Mouse (Mus musculus): ENCODE data around the gene Znhit6. TPM values are rescaled to one million over a fixed set of nuclear protein-coding genes. Genes with fewer than 3 reads are reported as not detected.

Znhit6 gene
- polyA plus RNA-seq, 1 experiment from 2014 or later, result 43.0 TPM

GRCm38 (mm10) chr3:145646009-145646408 lies 70.0 kb downstream of the Znhit6 start:
- DNase-seq (ENCODE audit: low spot score) (peak; percentile 37), ATAC-seq (ENCODE audit: low FRiP score) (peak; percentile 71)
- Histone ChIP-seq H3K36me3 (ENCODE audit: control insufficient read depth, insufficient read depth, low read length) (no peaks in the 10 kb centered on the region), H3K4me1 (replicated peaks; ENCODE audit: control insufficient read depth, insufficient read depth, low read length) (peaks cover 6% of the 10 kb centered on the region), H3K4me3 (ENCODE audit: low read depth, low read length) (no peak overlapping the region), H3K9ac (ENCODE audit: low read depth, low read length) (no peak overlapping the region), H3K4me2 (replicated peaks; ENCODE audit: low read depth, low read length) (no peak overlapping the region), H3K27me3 (ENCODE audit: control insufficient read depth, insufficient read depth, low read length) (peaks cover 9% of the 10 kb centered on the region), H3K27ac (ENCODE audit: low read depth, low read length) (no peak overlapping the region), H3K9me3 (ENCODE audit: control insufficient read depth, low read length) (no peaks in the 10 kb centered on the region)
- 31% methylated on average over 3 of the region's 3 CpGs for WGBS

GRCm38 (mm10) chr3:145646666-145647065 lies 70.7 kb downstream of the Znhit6 start:
- Histone ChIP-seq H3K9ac (ENCODE audit: low read depth, low read length) (no peak overlapping the region), H3K27ac (ENCODE audit: low read depth, low read length) (no peak overlapping the region; the same call in 1 of the 2 replicates)

DNA sequence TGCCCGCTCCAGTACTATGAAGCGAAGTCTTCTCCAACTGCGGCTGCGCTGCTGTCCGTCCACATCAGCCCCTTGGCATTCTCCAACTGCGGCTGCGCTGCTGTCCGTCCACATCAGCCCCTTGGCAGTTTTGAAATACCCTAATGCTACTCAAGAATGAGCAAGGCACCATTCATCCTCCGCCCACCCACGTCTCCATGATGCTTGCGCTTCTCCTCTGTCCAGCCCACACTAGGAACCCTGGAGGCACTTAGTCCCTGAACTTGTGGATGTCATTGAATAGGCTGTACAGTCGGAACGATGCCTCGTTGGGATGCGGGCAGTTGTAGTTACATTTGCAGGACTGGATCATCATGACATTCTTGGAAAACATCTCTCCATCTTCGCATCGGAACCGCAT lies 71.4 kb downstream of the Znhit6 start:
- ATAC-seq (ENCODE audit: low FRiP score) (no peak), DNase-seq (ENCODE audit: low spot score) (peak; percentile 36)
- H3K4me3 ChIP-seq (ENCODE audit: low read depth, low read length), result no peak overlapping the region
- peaks cover 11% of the 10 kb centered on the region for H3K4me1 ChIP-seq (replicated peaks; ENCODE audit: control insufficient read depth, insufficient read depth, low read length)
- H3K36me3 ChIP-seq (ENCODE audit: control insufficient read depth, insufficient read depth, low read length), result no peaks in the 10 kb centered on the region
- no peak overlapping the region for H3K27ac ChIP-seq (ENCODE audit: low read depth, low read length)
- H3K4me2 ChIP-seq (replicated peaks; ENCODE audit: low read depth, low read length), result peak overlapping the region; percentile 76
- no peak overlapping the region for H3K9ac ChIP-seq (ENCODE audit: low read depth, low read length)
- WGBS, result 83% methylated on average over 18 of the region's 18 CpGs
- H3K27me3 ChIP-seq (ENCODE audit: control insufficient read depth, insufficient read depth, low read length), result peaks cover 9% of the 10 kb centered on the region
- H3K9me3 ChIP-seq (ENCODE audit: control insufficient read depth, low read length), result no peaks in the 10 kb centered on the region

More at GRCm38 (mm10) chr3:145646666-145647065, 70.7 kb downstream of the Znhit6 start:
- peaks cover 9% of the 10 kb centered on the region for H3K27me3 ChIP-seq (ENCODE audit: control insufficient read depth, insufficient read depth, low read length)
- no peaks in the 10 kb centered on the region for H3K9me3 ChIP-seq (ENCODE audit: control insufficient read depth, low read length)
- no peak for ATAC-seq (ENCODE audit: low FRiP score)
- WGBS, result 65% methylated on average over 2 of the region's 2 CpGs
- no peak overlapping the region for H3K4me2 ChIP-seq (replicated peaks; ENCODE audit: low read depth, low read length)
- no peaks in the 10 kb centered on the region for H3K36me3 ChIP-seq (ENCODE audit: control insufficient read depth, insufficient read depth, low read length)
- H3K4me3 ChIP-seq (ENCODE audit: low read depth, low read length), result no peak overlapping the region
- no peak for DNase-seq (ENCODE audit: low spot score)
- H3K4me1 ChIP-seq (replicated peaks; ENCODE audit: control insufficient read depth, insufficient read depth, low read length), result peaks cover 6% of the 10 kb centered on the region

DNA sequence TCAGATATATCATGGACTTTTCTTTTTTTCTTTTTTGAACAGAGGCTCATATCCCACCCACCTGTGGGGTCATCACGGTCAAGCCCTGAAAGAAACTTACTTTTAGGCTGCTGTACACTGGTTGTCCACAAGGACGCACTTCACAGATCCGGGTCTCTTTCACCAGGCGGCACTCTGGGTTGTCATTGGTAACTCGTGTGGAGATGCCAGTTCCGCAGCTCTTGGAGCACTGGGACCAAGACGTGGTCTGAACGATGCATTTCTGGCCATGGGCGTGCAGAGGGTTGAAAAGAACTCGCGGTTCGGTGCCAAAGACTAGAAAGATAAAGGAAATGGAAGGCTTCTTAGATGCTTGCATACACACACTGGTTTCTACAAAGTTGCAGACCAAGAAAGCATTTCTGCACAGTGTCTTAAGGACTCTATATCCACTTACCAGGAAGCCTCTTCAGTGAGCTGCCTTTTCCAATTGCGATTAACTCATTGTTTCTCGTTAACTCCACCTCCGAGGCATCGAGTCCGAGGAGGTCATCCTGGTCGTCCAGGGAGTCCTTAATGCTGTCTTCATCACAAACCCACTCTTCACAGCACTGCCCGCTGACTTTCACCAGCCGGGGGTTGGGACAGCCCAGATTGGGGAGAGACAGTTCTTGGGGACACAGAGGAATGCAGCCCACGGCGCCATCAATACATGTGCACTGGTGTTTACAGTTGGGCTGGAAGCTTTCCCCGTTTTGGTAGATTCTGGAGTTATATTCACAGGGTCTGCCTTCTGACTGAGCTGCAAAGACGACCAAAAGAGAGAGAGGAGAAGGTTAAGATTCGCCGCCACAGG lies 72.3 kb downstream of the Znhit6 start:
- 19% methylated on average over 26 of the region's 26 CpGs for WGBS
- H3K9ac ChIP-seq (ENCODE audit: low read depth, low read length), result peak overlapping the region; percentile 82
- peak; percentile 70 for DNase-seq (ENCODE audit: low spot score)
- H3K4me3 ChIP-seq (ENCODE audit: low read depth, low read length), result peak overlapping the region; percentile 63
- H3K27ac ChIP-seq (ENCODE audit: low read depth, low read length), result peak overlapping the region; percentile 67; the same call in 1 of the 2 replicates
- peaks cover 18% of the 10 kb centered on the region for H3K4me1 ChIP-seq (replicated peaks; ENCODE audit: control insufficient read depth, insufficient read depth, low read length)
- peak overlapping the region; percentile 76 for H3K4me2 ChIP-seq (replicated peaks; ENCODE audit: low read depth, low read length)
- H3K36me3 ChIP-seq (ENCODE audit: control insufficient read depth, insufficient read depth, low read length), result no peaks in the 10 kb centered on the region
- no peaks in the 10 kb centered on the region for H3K9me3 ChIP-seq (ENCODE audit: control insufficient read depth, low read length)
- no peak for ATAC-seq (ENCODE audit: low FRiP score)
- peaks cover 11% of the 10 kb centered on the region for H3K27me3 ChIP-seq (ENCODE audit: control insufficient read depth, insufficient read depth, low read length)

- Histone ChIP-seq H3K4me3 (ENCODE audit: low read depth, low read length) (peak overlapping the region; percentile 63), H3K27me3 (ENCODE audit: control insufficient read depth, insufficient read depth, low read length) (peaks cover 14% of the 10 kb centered on the region), H3K9me3 (ENCODE audit: control insufficient read depth, low read length) (no peaks in the 10 kb centered on the region), H3K4me1 (replicated peaks; ENCODE audit: control insufficient read depth, insufficient read depth, low read length) (peaks cover 20% of the 10 kb centered on the region), H3K4me2 (replicated peaks; ENCODE audit: low read depth, low read length) (peak overlapping the region; percentile 76), H3K9ac (ENCODE audit: low read depth, low read length) (peak overlapping the region; percentile 82), H3K36me3 (ENCODE audit: control insufficient read depth, insufficient read depth, low read length) (no peaks in the 10 kb centered on the region), H3K27ac (ENCODE audit: low read depth, low read length) (peak overlapping the region; percentile 67)
- DNase-seq (ENCODE audit: low spot score) (peak; percentile 70), ATAC-seq (ENCODE audit: low FRiP score) (no peak)
- whole genome bisulfite sequencing, result under 1% methylated on average over 49 of the region's 49 CpGs
Measured at GRCm38 (mm10) chr3:145648991-145649851, 73.2 kb downstream of the Znhit6 start.

DNA sequence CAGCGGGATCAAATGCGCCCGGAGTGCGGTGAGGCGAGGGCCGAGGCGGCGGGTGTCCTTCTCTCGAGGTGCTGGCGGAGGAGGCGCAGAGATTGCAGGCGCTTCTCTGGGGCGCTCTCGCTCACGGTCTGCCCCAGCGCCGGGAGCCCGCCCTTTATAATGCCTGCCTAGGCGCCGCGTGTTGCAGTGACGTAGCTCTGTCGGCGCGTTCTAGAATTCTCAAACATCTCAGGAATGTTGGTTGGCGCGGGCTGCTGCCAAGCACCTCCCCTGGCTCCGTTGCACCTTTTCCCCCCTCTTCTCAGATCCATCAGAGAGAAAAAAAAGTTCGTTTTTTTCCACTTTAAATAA lies 73.8 kb downstream of the Znhit6 start, which contains the start of gene Ccn1:
Gene Ccn1 (minus strand): TSS at position 130 of the 351 bp plus-strand sequence.
- Histone ChIP-seq H3K27ac (ENCODE audit: low read depth, low read length) (peak within 1 kb of the TSS; percentile 67), H3K9me3 (ENCODE audit: control insufficient read depth, low read length) (no peaks in the 10 kb centered on the region), H3K36me3 (ENCODE audit: control insufficient read depth, insufficient read depth, low read length) (no peaks in the 10 kb centered on the region), H3K27me3 (ENCODE audit: control insufficient read depth, insufficient read depth, low read length) (peaks cover 14% of the 10 kb centered on the region), H3K4me3 (ENCODE audit: low read depth, low read length) (peak within 1 kb of the TSS; percentile 63), H3K4me2 (replicated peaks; ENCODE audit: low read depth, low read length) (peak within 1 kb of the TSS; percentile 76), H3K4me1 (replicated peaks; ENCODE audit: control insufficient read depth, insufficient read depth, low read length) (peaks cover 20% of the 10 kb centered on the region), H3K9ac (ENCODE audit: low read depth, low read length) (peak within 1 kb of the TSS; percentile 82)
- WGBS, result 0% methylated on average over 27 of the region's 29 CpGs
- ATAC-seq (ENCODE audit: low FRiP score) (peak; percentile 58), DNase-seq (ENCODE audit: low spot score) (peak; percentile 86)

DNA sequence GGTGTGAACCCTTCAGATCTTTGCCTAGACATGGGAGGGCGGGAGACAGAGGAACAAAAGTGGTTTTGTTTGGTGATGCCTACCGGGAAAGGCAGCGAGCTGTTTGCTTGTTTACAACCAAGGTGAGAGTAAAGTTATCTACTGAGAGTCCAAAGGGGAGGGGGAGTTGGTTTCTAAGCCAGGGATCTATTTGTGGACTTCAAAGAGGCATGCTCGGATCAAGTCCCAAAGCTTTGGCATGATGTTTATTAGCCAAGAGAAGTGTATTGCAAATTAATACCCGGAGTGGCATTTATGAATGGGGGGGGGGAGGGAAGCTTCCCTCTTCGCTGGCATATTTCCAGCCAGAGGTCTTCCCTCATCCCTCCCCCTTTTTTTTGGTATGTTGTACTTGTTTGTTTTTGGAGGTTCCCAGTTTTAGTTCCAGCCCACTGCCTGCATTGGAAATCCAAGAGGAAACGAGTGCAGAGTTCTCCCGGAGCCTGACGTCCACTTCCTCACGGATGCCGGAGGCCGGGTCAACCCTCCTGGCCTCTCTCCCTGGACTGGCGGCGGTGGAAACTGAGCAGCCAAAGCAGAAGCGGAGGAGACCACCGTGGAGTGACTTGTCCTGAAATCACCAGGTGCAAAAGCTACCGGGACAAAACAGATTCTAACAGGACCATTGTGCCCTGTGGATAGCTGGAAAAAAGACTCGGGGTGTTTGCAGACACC lies 74.5 kb downstream of the Znhit6 start:
- Histone ChIP-seq H3K4me2 (replicated peaks; ENCODE audit: low read depth, low read length) (peak overlapping the region; percentile 76), H3K4me1 (replicated peaks; ENCODE audit: control insufficient read depth, insufficient read depth, low read length) (peaks cover 20% of the 10 kb centered on the region), H3K27ac (ENCODE audit: low read depth, low read length) (peak overlapping the region; percentile 25), H3K27me3 (ENCODE audit: control insufficient read depth, insufficient read depth, low read length) (peaks cover 14% of the 10 kb centered on the region), H3K9me3 (ENCODE audit: control insufficient read depth, low read length) (no peaks in the 10 kb centered on the region), H3K4me3 (ENCODE audit: low read depth, low read length) (peak overlapping the region; percentile 63), H3K9ac (ENCODE audit: low read depth, low read length) (no peak overlapping the region; the same call in 1 of the 2 replicates), H3K36me3 (ENCODE audit: control insufficient read depth, insufficient read depth, low read length) (no peaks in the 10 kb centered on the region)
- DNase-seq (ENCODE audit: low spot score) (peak; percentile 65), ATAC-seq (ENCODE audit: low FRiP score) (0 out of 2 replicates have a peak, but pooled peaks have one; percentile 5)
- 2% methylated on average over 18 of the region's 18 CpGs for WGBS

All from hindbrain, embryonic 11.5 days (tissue).